Mouse (Mus musculus): ENCODE results near the gene Npc2. TPM values are rescaled to one million over a fixed set of nuclear protein-coding genes. Genes with fewer than 3 reads are reported as not detected.

Npc2 gene
- total RNA-seq, 2 experiments from 2014 or later = 23.5 to 32.7 TPM

DNA sequence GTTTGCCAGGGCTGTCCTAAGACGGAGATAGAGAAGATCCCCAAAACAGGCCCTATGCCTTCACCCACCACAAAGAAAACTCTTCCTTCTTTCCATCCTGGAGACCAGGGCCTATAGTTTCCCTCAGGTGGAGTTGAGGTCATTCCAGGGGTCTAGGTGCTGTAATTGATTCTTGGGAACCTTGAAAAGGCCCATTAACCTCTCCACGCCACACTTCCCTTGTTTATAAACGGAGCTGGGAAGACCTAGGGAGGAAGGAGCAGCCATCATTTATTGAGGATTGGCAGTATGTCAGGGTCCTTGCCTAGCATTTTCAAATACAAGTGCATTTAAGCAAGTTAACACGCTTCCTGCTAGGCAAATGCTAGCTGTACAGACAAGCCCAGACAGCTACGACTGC, 45.5 kb downstream of the Npc2 start:
- DNase-seq = no peak

GRCm38 (mm10) chr12:84726986-84727385, 46.0 kb downstream of the Npc2 start:
- DNase-seq = no peak

DNA sequence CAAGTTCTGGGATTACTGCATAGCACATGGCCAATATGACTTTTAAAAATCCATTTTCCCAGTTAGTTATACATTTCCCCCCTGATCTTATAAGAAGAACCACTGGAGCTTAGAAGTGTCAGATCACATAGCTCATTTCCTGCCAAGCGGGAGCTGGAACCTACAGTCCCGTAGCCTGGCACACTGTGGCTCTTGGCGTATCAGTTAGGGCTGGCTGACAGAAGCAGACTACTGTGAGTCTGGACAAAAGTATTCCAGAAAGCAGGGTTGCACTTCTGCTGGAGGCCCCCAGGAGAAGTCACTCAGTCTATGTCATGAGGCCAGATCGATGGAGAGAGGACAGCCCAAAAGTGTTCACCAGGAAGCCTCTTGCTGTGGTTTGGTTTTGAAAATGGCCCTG, 46.6 kb downstream of the Npc2 start:
- DNase-seq = no peak

GRCm38 (mm10) chr12:84718462-84719244, 54.3 kb downstream of the Npc2 start:
- no peak for DNase-seq

- DNase-seq = no peak
Measured at GRCm38 (mm10) chr12:84714578-84714977, 58.4 kb downstream of the Npc2 start.

DNA sequence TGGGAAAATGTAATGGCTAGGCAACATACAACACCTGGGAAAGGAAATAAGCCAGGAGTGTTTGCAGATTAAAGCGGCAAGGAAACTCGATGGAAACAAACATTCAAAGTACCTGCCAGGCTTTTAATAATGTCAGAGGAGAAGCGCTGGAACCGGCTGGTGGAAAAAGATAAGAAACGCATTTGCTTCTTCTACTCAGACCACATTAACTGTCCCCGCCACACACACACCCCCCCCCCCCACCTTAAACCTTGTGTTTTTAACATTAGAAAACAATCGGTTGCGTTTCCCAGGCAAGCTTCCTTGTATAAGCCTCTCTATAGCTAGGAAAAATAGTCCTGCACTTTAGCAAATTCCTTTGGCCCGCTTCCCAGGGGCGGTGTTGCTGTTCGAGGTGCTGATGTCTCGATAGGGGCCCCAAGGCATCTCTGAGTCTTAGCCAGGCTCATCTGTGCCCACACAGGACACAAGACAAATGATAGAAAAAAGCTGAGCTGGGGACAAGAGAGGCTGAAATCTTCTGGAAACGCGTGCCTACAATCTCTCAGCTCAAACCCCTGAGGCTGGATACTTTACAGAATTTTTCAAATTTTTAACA, 63.0 kb downstream of the Npc2 start:
- peak; percentile 28 for DNase-seq

- DNase-seq = no peak
Measured at GRCm38 (mm10) chr12:84707804-84708203, 65.1 kb downstream of the Npc2 start.

GRCm38 (mm10) chr12:84706886-84707285, 66.1 kb downstream of the Npc2 start:
- no peak for DNase-seq

Other genes with a start within 250 kb of the Npc2 start
- gene Vsx2, start 203.4 kb downstream of the Npc2 start, total RNA-seq (2021) = under 1 TPM in 1 of 2 experiments, not detected in 1; 0.07 TPM
- 1 to 10 TPM; 4.4 to 5.2 TPM for gene Abcd4, start 155.7 kb downstream of the Npc2 start, total RNA-seq (2021)
- gene Vrtn, start 132.1 kb downstream of the Npc2 start, total RNA-seq (2021) = not detected
- gene Syndig1l, start 74.3 kb downstream of the Npc2 start, total RNA-seq (2021) = not detected
- gene Isca2, start 99 bp upstream of the Npc2 start, total RNA-seq (2021) = 10 to 100 TPM; 48.4 to 50.9 TPM
- gene Ltbp2, start 103.4 kb upstream of the Npc2 start, total RNA-seq (2021) = 1 to 10 TPM; 1.9 to 2.5 TPM
- 10 to 100 TPM; 37.5 to 37.6 TPM for gene Fcf1, start 197.7 kb upstream of the Npc2 start, total RNA-seq (2021)
- 10 to 100 TPM; 20.8 to 23.4 TPM for gene Arel1, start 197.7 kb upstream of the Npc2 start, total RNA-seq (2021)
- 10 to 100 TPM; 20.4 to 27.7 TPM for gene Ylpm1, start 223.2 kb upstream of the Npc2 start, total RNA-seq (2021)